Mouse (Mus musculus) myocyte (in vitro differentiated cells): Measurements from ENCODE around the gene Asb5. TPM values are rescaled to one million over a fixed set of nuclear protein-coding genes. Genes with fewer than 3 reads are reported as not detected.

Experiments used
- H3K27me3 ChIP-seq: one replicate; pipeline ENCODE4 v1.6.1; 2011; ENCODE audit not compliant: control insufficient read depth, insufficient read depth, insufficient read length
- H3K36me3 ChIP-seq: one replicate; pipeline ENCODE4 v1.6.1; 2011; ENCODE audit not compliant: control insufficient read depth, insufficient read depth
- H3K4me2 ChIP-seq: one replicate; pipeline ENCODE4 v1.6.1; 2011; ENCODE audit warnings: low read depth, control low read depth
- H3K4me3 ChIP-seq: one replicate; pipeline ENCODE4 v1.5.1; 2011; ENCODE audit warnings: mild to moderate bottlenecking, control low read depth, moderate library complexity
- H3K79me2 ChIP-seq: one replicate; pipeline ENCODE4 v1.6.1; 2011; ENCODE audit not compliant: control insufficient read depth, insufficient read depth
- H3ac ChIP-seq: one replicate; pipeline ENCODE4 v1.6.1; 2011; ENCODE audit not compliant: control insufficient read depth, insufficient read length
- CEBPB ChIP-seq: IDR thresholded peaks from 2 replicates; pipeline ENCODE4 v1.6.1; 2011; ENCODE audit warnings: mild to moderate bottlenecking, moderate library complexity; ENCODE audit not compliant: poor library complexity, insufficient read depth, severe bottlenecking
- E2F4 ChIP-seq: IDR thresholded peaks from one replicate; pipeline ENCODE4 v1.6.1; 2011; ENCODE audit warnings: mild to moderate bottlenecking, control low read depth, moderate library complexity; ENCODE audit not compliant: insufficient read depth
- MAX ChIP-seq: IDR thresholded peaks from one replicate; pipeline ENCODE4 v1.6.1; 2011; ENCODE audit warnings: low read depth, mild to moderate bottlenecking, control low read depth
- MYOD1 ChIP-seq, 3 experiments: IDR thresholded peaks; one replicate each; pipeline ENCODE4 v1.6.1; 2011; ENCODE audit warnings: control low read depth in 2 of 3, low read depth in 2 of 3, mild to moderate bottlenecking in 2 of 3, moderate library complexity in 1 of 3; ENCODE audit not compliant: insufficient read length in 2 of 3, control insufficient read depth in 1 of 3
- MYOG ChIP-seq, 3 experiments: IDR thresholded peaks; one replicate each; pipeline ENCODE4 v1.6.1; 2011; ENCODE audit warnings: control low read depth in 2 of 3, low read depth in 2 of 3, mild to moderate bottlenecking in 2 of 3; ENCODE audit not compliant: insufficient read length in 2 of 3, control insufficient read depth in 1 of 3, insufficient read depth in 1 of 3
- POLR2A ChIP-seq: IDR thresholded peaks from one replicate; pipeline ENCODE4 v1.6.1; 2011; ENCODE audit warnings: low read depth, mild to moderate bottlenecking, control low read depth, moderate library complexity; ENCODE audit not compliant: insufficient read length
- POLR2AphosphoS2 ChIP-seq: IDR thresholded peaks from one replicate; pipeline ENCODE4 v1.6.1; 2011; ENCODE audit warnings: low read depth, control low read depth; ENCODE audit not compliant: insufficient read length
- REST ChIP-seq: IDR thresholded peaks from one replicate; pipeline ENCODE4 v1.6.1; 2011; ENCODE audit warnings: mild to moderate bottlenecking, control low read depth, moderate library complexity; ENCODE audit not compliant: insufficient read depth, insufficient read length
- SRF ChIP-seq: IDR thresholded peaks from one replicate; pipeline ENCODE4 v1.6.1; 2011; ENCODE audit warnings: low read depth; ENCODE audit not compliant: control insufficient read depth, insufficient read length
- TCF12 ChIP-seq: IDR thresholded peaks from one replicate; pipeline ENCODE4 v1.6.1; 2011; ENCODE audit warnings: mild to moderate bottlenecking, control low read depth; ENCODE audit not compliant: poor library complexity, insufficient read depth, severe bottlenecking
- TCF3 ChIP-seq: IDR thresholded peaks from one replicate; pipeline ENCODE4 v1.6.1; 2011; ENCODE audit warnings: low read depth, control low read depth; ENCODE audit not compliant: insufficient read length
- USF1 ChIP-seq: IDR thresholded peaks from one replicate; pipeline ENCODE4 v1.6.1; 2011; ENCODE audit warnings: low read depth, mild to moderate bottlenecking, control low read depth, moderate library complexity
- polyA plus RNA-seq: library from polyadenylated mRNA; unstranded; fragments of >200 nt; fragmentation: generic; extraction: Trizol; gene quantifications from one replicate; pipeline ENCODE4 v1.2.1, GENCODE M21; 2012; ENCODE audit warnings: missing spikeins

Gene Asb5
- polyA plus RNA-seq, 1 experiment: 144 TPM

GRCm38 (mm10) chr8:54535172-54535571 lies 5.8 kb downstream of the Asb5 start:
- Histone ChIP-seq H3K4me3 (no peak overlapping the region), H3K79me2 (no peaks in the 10 kb centered on the region), H3ac (no peak overlapping the region), H3K36me3 (no peaks in the 10 kb centered on the region), H3K4me2 (no peak overlapping the region), H3K27me3 (no peaks in the 10 kb centered on the region)
- TF ChIP-seq MAX (no peak), E2F4 (no peak), CEBPB (no peak), POLR2A (no peak), MYOG (IDR thresholded peaks at IDR 0.05; ENCODE audit: control insufficient read depth in 1 of 3, insufficient read depth in 1 of 3, insufficient read length in 2 of 3, low read depth in 2 of 3) (no peak), SRF (no peak), TCF12 (no peak), TCF3 (no peak), MYOD1 (IDR thresholded peaks at IDR 0.05; ENCODE audit: control insufficient read depth in 1 of 3, insufficient read length in 2 of 3, low read depth in 2 of 3) (no peak), USF1 (no peak)

- TF ChIP-seq USF1 (no peak), MYOG (IDR thresholded peaks at IDR 0.05; ENCODE audit: control insufficient read depth in 1 of 3, insufficient read depth in 1 of 3, insufficient read length in 2 of 3, low read depth in 2 of 3) (no peak), REST (no peak), TCF3 (no peak), POLR2A (no peak), CEBPB (no peak), SRF (no peak), MYOD1 (IDR thresholded peaks at IDR 0.05; ENCODE audit: control insufficient read depth in 1 of 3, insufficient read length in 2 of 3, low read depth in 2 of 3) (no peak), TCF12 (no peak), POLR2AphosphoS2 (no peak), E2F4 (no peak), MAX (no peak)
- Histone ChIP-seq H3K36me3 (no peaks in the 10 kb centered on the region), H3ac (no peak overlapping the region), H3K4me2 (no peak overlapping the region), H3K27me3 (no peaks in the 10 kb centered on the region), H3K79me2 (no peaks in the 10 kb centered on the region), H3K4me3 (no peak overlapping the region)
These were observed 7.9 kb downstream of the Asb5 start for GRCm38 (mm10) chr8:54537285-54537684.

DNA sequence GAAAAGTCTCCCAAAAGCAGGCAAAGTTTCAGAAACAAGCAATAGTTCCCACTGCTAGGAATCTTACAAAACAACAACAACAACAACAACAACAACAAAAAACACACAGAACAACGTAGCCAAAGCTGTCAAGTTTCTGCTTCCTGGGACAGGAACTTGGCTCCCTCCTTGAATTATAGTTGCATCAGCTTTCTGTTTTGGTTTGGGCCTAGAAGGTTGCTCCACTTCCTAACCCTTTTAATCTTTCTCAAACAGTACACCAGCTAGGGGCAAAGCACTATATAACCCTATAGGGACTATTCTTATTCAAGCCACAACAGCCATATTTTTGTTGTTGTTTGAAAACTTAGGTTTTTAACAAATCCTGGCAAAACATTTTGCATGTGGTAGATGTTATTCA lies 12.0 kb downstream of the Asb5 start:
- no peaks in the 10 kb centered on the region for H3K36me3 ChIP-seq
- H3K27me3 ChIP-seq: no peaks in the 10 kb centered on the region
- TF ChIP-seq TCF3 (no peak), POLR2A (no peak), MYOD1 (IDR thresholded peaks at IDR 0.05; ENCODE audit: control insufficient read depth in 1 of 3, insufficient read length in 2 of 3, low read depth in 2 of 3) (no peak), E2F4 (no peak), MYOG (IDR thresholded peaks at IDR 0.05; ENCODE audit: control insufficient read depth in 1 of 3, insufficient read depth in 1 of 3, insufficient read length in 2 of 3, low read depth in 2 of 3) (no peak)
- no peak overlapping the region for H3K4me2 ChIP-seq
- H3ac ChIP-seq: no peak overlapping the region
- H3K79me2 ChIP-seq: no peaks in the 10 kb centered on the region
- H3K4me3 ChIP-seq: no peak overlapping the region

GRCm38 (mm10) chr8:54548383-54548782 lies 19.0 kb downstream of the Asb5 start:
- TF ChIP-seq MYOD1 (IDR thresholded peaks at IDR 0.05; ENCODE audit: control insufficient read depth in 1 of 3, insufficient read length in 2 of 3, low read depth in 2 of 3) (peak; percentile 73 to 99 (median 96)), POLR2AphosphoS2 (peak; percentile 68), MYOG (IDR thresholded peaks at IDR 0.05; ENCODE audit: control insufficient read depth in 1 of 3, insufficient read depth in 1 of 3, insufficient read length in 2 of 3, low read depth in 2 of 3) (peak; percentile 92 to 99 (median 95)), MAX (peak; percentile 25), CEBPB (0 out of 2 replicates have a peak, but pooled peaks have one; percentile 23), SRF (no peak), TCF12 (peak; percentile 80), TCF3 (peak; percentile 71), POLR2A (peak; percentile 66), E2F4 (no peak), REST (no peak), USF1 (no peak)
- peak overlapping the region; percentile 88 for H3K4me2 ChIP-seq
- H3K27me3 ChIP-seq: no peaks in the 10 kb centered on the region
- H3K79me2 ChIP-seq: peaks cover 30% of the 10 kb centered on the region
- no peak overlapping the region for H3ac ChIP-seq
- no peaks in the 10 kb centered on the region for H3K36me3 ChIP-seq
- H3K4me3 ChIP-seq: peak overlapping the region; percentile 75

GRCm38 (mm10) chr8:54550026-54550574 lies 20.7 kb downstream of the Asb5 start:
- Histone ChIP-seq H3K79me2 (peaks cover 48% of the 10 kb centered on the region), H3ac (no peak overlapping the region), H3K27me3 (no peaks in the 10 kb centered on the region), H3K4me2 (peak overlapping the region; percentile 88), H3K36me3 (no peaks in the 10 kb centered on the region), H3K4me3 (peak overlapping the region; percentile 75)
- TF ChIP-seq USF1: no peak
- TF ChIP-seq POLR2AphosphoS2: peak; percentile 96
- TF ChIP-seq MYOG (IDR thresholded peaks at IDR 0.05; ENCODE audit: control insufficient read depth in 1 of 3, insufficient read depth in 1 of 3, insufficient read length in 2 of 3, low read depth in 2 of 3): peak in 2 of 3 experiments; percentile 39 to 58
- peak; percentile 72 to 84 (median 76) for TF ChIP-seq MYOD1 (IDR thresholded peaks at IDR 0.05; ENCODE audit: control insufficient read depth in 1 of 3, insufficient read length in 2 of 3, low read depth in 2 of 3)
- peak; percentile 72 for TF ChIP-seq SRF
- TF ChIP-seq E2F4: no peak
- TF ChIP-seq TCF3: no peak
- peak; percentile 37 for TF ChIP-seq TCF12
- peak; percentile 85 for TF ChIP-seq CEBPB
- TF ChIP-seq MAX: no peak
- TF ChIP-seq REST: no peak
- TF ChIP-seq POLR2A: peak; percentile 85
